Comparison of ENCODE assay signal across 26 mouse cellular contexts in genomic region chr17:71013105-71013504, GRCm38 (mm10). TPM values are rescaled to one million over a fixed set of nuclear protein-coding genes. Genes with fewer than 3 reads are reported as not detected.
DNase-seq lines count a peak whose midpoint lies in the region; ATAC-seq and TF ChIP-seq lines count a peak whose summit lies in the region.
"Had no signal": no experiment of that assay in that cellular context is flagged by ENCODE, and none has a peak within 500 bp of the region (broad histone marks: within the 10 kb centered on the region; RNA-seq: fewer than 3 reads in every experiment).

No protein-coding gene starts in this region.

- TF ChIP-seq POLR2A in cerebellum, adult 2 months (IDR thresholded peaks at IDR 0.05; ENCODE audit: borderline replicate concordance, insufficient read depth, low read length), result no peak

- no peak overlapping the region for H3K4me2 ChIP-seq in forebrain, embryonic 11.5 days (ENCODE audit: low read depth, low read length, severe bottlenecking)
- no peak overlapping the region for H3K4me2 ChIP-seq in forebrain, embryonic 14.5 days (ENCODE audit: low read length)
- no peak overlapping the region for H3K4me2 ChIP-seq in lung, embryonic 14.5 days
- H3K4me2 ChIP-seq in stomach, embryonic 16.5 days (ENCODE audit: low read depth, low read length), result peak overlapping the region; percentile 27; the same call in 1 of the 2 replicates
- no peak overlapping the region for H3K4me2 ChIP-seq in stomach, postnatal 0 days (replicated peaks; ENCODE audit: low read depth)
- no peak overlapping the region for H3K4me2 ChIP-seq in intestine, postnatal 0 days (replicated peaks; ENCODE audit: low read depth)
- H3K4me2 ChIP-seq: embryonic facial prominence, embryonic 12.5 days; embryonic facial prominence, embryonic 15.5 days; forebrain, embryonic 12.5 days; heart, embryonic 13.5 days; hindbrain, embryonic 12.5 days; hindbrain, embryonic 15.5 days had no signal

- TF ChIP-seq EP300 in stomach, postnatal 0 days (optimal IDR thresholded peaks at IDR 0.05), result no peak

- no peaks in the 10 kb centered on the region for H3K4me1 ChIP-seq in forebrain, embryonic 11.5 days (replicated peaks; ENCODE audit: control insufficient read depth, insufficient read depth, low read length)
- H3K4me1 ChIP-seq in forebrain, embryonic 14.5 days (ENCODE audit: control insufficient read depth, insufficient read depth, low read length), result no peaks in the 10 kb centered on the region
- no peaks in the 10 kb centered on the region for H3K4me1 ChIP-seq in lung, embryonic 14.5 days (ENCODE audit: insufficient read depth)
- H3K4me1 ChIP-seq in stomach, embryonic 16.5 days (ENCODE audit: control insufficient read depth, insufficient read depth, low read length), result no peaks in the 10 kb centered on the region
- H3K4me1 ChIP-seq in stomach, postnatal 0 days (replicated peaks; ENCODE audit: control insufficient read depth, insufficient read depth), result no peaks in the 10 kb centered on the region
- no peaks in the 10 kb centered on the region for H3K4me1 ChIP-seq in intestine, postnatal 0 days (replicated peaks; ENCODE audit: control insufficient read depth, insufficient read depth, low read length)
- H3K4me1 ChIP-seq in cerebellum, adult 2 months (ENCODE audit: control insufficient read depth, insufficient read depth, low read length), result 0 out of 2 replicates have a peak, but pooled peaks cover 2% of the 10 kb centered on the region
- H3K4me1 ChIP-seq: embryonic facial prominence, embryonic 12.5 days; embryonic facial prominence, embryonic 15.5 days; hindbrain, embryonic 12.5 days; hindbrain, embryonic 15.5 days had no signal

- ATAC-seq in forebrain, embryonic 11.5 days (replicated peaks; ENCODE audit: low FRiP score), result no peak
- no peak for ATAC-seq in forebrain, embryonic 14.5 days
- ATAC-seq in lung, embryonic 14.5 days (ENCODE audit: insufficient read depth), result no peak
- no peak for ATAC-seq in stomach, embryonic 16.5 days (ENCODE audit: insufficient read depth, low FRiP score)
- ATAC-seq in stomach, postnatal 0 days (ENCODE audit: low FRiP score, low TSS enrichment), result no peak
- ATAC-seq in intestine, postnatal 0 days, result peak; percentile 41; the same call in 1 of the 2 replicates
- ATAC-seq: forebrain, embryonic 16.5 days; Patski had no signal

- peak; percentile 39 for DNase-seq in forebrain, embryonic 11.5 days (ENCODE audit: low spot score)
- DNase-seq in forebrain, embryonic 14.5 days (ENCODE audit: low spot score), result no peak
- peak; percentile 4 for DNase-seq in lung, embryonic 14.5 days
- DNase-seq in lung, postnatal 4 days, result no peak
- DNase-seq in stomach, postnatal 0 days (ENCODE audit: low spot score), result no peak
- DNase-seq in cerebellum, adult 2 months, result no peak
- DNase-seq: adrenal gland, postnatal 10 days; adrenal gland, postnatal 36 days; cerebellum, adult 18-20 months; cerebellum, adult 9-11 months; cerebellum, postnatal 25 days; gastrocnemius, postnatal 25 days; heart, adult 2 months; heart, postnatal 14 days had no signal

- no peak overlapping the region for H3K4me3 ChIP-seq in forebrain, embryonic 11.5 days (ENCODE audit: low read depth, low read length)
- no peak overlapping the region for H3K4me3 ChIP-seq in forebrain, embryonic 14.5 days (ENCODE audit: low read depth, low read length)
- H3K4me3 ChIP-seq in lung, embryonic 14.5 days (ENCODE audit: low read depth, low read length), result no peak overlapping the region
- H3K4me3 ChIP-seq in stomach, embryonic 16.5 days (replicated peaks; ENCODE audit: low read length), result no peak overlapping the region
- no peak overlapping the region for H3K4me3 ChIP-seq in stomach, postnatal 0 days (ENCODE audit: low read depth, low read length)
- H3K4me3 ChIP-seq in intestine, postnatal 0 days (ENCODE audit: low read depth, low read length), result no peak overlapping the region
- H3K4me3 ChIP-seq in cerebellum, adult 2 months (replicated peaks; ENCODE audit: insufficient read depth, low read depth, low read length), result no peak overlapping the region
- H3K4me3 ChIP-seq: embryonic facial prominence, embryonic 12.5 days; embryonic facial prominence, embryonic 15.5 days; forebrain, embryonic 12.5 days; heart, adult 2 months; heart, embryonic 10.5 days; heart, embryonic 13.5 days; hindbrain, embryonic 12.5 days; hindbrain, embryonic 15.5 days had no signal

- H3K27me3 ChIP-seq in forebrain, embryonic 11.5 days (ENCODE audit: control insufficient read depth, insufficient read depth, low read length), result no peaks in the 10 kb centered on the region
- H3K27me3 ChIP-seq in forebrain, embryonic 14.5 days (replicated peaks; ENCODE audit: control insufficient read depth, insufficient read depth, low read length), result no peaks in the 10 kb centered on the region
- H3K27me3 ChIP-seq in lung, embryonic 14.5 days (ENCODE audit: insufficient read depth, low read length), result no peaks in the 10 kb centered on the region
- no peaks in the 10 kb centered on the region for H3K27me3 ChIP-seq in stomach, embryonic 16.5 days (ENCODE audit: control insufficient read depth, insufficient read depth, low read length)
- no peaks in the 10 kb centered on the region for H3K27me3 ChIP-seq in stomach, postnatal 0 days (ENCODE audit: control insufficient read depth, insufficient read depth, low read length)
- H3K27me3 ChIP-seq in intestine, postnatal 0 days (replicated peaks; ENCODE audit: control insufficient read depth, insufficient read depth, low read length), result no peaks in the 10 kb centered on the region
- H3K27me3 ChIP-seq in cerebellum, adult 2 months (ENCODE audit: control insufficient read depth, insufficient read depth, low read length), result no peaks in the 10 kb centered on the region
- H3K27me3 ChIP-seq: embryonic facial prominence, embryonic 12.5 days; embryonic facial prominence, embryonic 15.5 days; heart, embryonic 13.5 days; hindbrain, embryonic 12.5 days; hindbrain, embryonic 15.5 days; Patski had no signal

- H3K9ac ChIP-seq in forebrain, embryonic 11.5 days (ENCODE audit: low read length), result no peak overlapping the region
- no peak overlapping the region for H3K9ac ChIP-seq in forebrain, embryonic 14.5 days (ENCODE audit: low read length)
- H3K9ac ChIP-seq in lung, embryonic 14.5 days, result no peak overlapping the region
- H3K9ac ChIP-seq in stomach, embryonic 16.5 days (ENCODE audit: low read length), result no peak overlapping the region
- no peak overlapping the region for H3K9ac ChIP-seq in stomach, postnatal 0 days (ENCODE audit: low read length)
- H3K9ac ChIP-seq in intestine, postnatal 0 days (ENCODE audit: low read depth, low read length), result no peak overlapping the region
- H3K9ac ChIP-seq: embryonic facial prominence, embryonic 12.5 days; embryonic facial prominence, embryonic 15.5 days; forebrain, embryonic 12.5 days; heart, embryonic 13.5 days; hindbrain, embryonic 12.5 days; hindbrain, embryonic 15.5 days had no signal

- no peaks in the 10 kb centered on the region for H3K9me3 ChIP-seq in forebrain, embryonic 11.5 days (ENCODE audit: control insufficient read depth, low read length)
- H3K9me3 ChIP-seq in forebrain, embryonic 14.5 days (replicated peaks; ENCODE audit: control insufficient read depth, low read length), result no peaks in the 10 kb centered on the region
- no peaks in the 10 kb centered on the region for H3K9me3 ChIP-seq in lung, embryonic 14.5 days (ENCODE audit: low read depth, low read length)
- no peaks in the 10 kb centered on the region for H3K9me3 ChIP-seq in stomach, embryonic 16.5 days (replicated peaks; ENCODE audit: control insufficient read depth, low read length)
- H3K9me3 ChIP-seq in stomach, postnatal 0 days (ENCODE audit: control insufficient read depth, low read length), result no peaks in the 10 kb centered on the region
- H3K9me3 ChIP-seq in intestine, postnatal 0 days (ENCODE audit: control insufficient read depth), result no peaks in the 10 kb centered on the region
- H3K9me3 ChIP-seq: embryonic facial prominence, embryonic 12.5 days; embryonic facial prominence, embryonic 15.5 days; forebrain, embryonic 12.5 days; G1E; heart, embryonic 10.5 days; heart, embryonic 13.5 days; hindbrain, embryonic 12.5 days; hindbrain, embryonic 15.5 days had no signal

- H3K36me3 ChIP-seq in forebrain, embryonic 11.5 days (ENCODE audit: control insufficient read depth, insufficient read depth, low read length), result no peaks in the 10 kb centered on the region
- no peaks in the 10 kb centered on the region for H3K36me3 ChIP-seq in forebrain, embryonic 14.5 days (ENCODE audit: control insufficient read depth, insufficient read depth, low read length)
- no peaks in the 10 kb centered on the region for H3K36me3 ChIP-seq in lung, embryonic 14.5 days (ENCODE audit: insufficient read depth)
- H3K36me3 ChIP-seq in stomach, embryonic 16.5 days (ENCODE audit: control insufficient read depth, insufficient read depth, low read length), result no peaks in the 10 kb centered on the region
- no peaks in the 10 kb centered on the region for H3K36me3 ChIP-seq in stomach, postnatal 0 days (ENCODE audit: control insufficient read depth, insufficient read depth, low read length)
- no peaks in the 10 kb centered on the region for H3K36me3 ChIP-seq in intestine, postnatal 0 days (ENCODE audit: control insufficient read depth, insufficient read depth)
- H3K36me3 ChIP-seq: embryonic facial prominence, embryonic 12.5 days; embryonic facial prominence, embryonic 15.5 days; forebrain, embryonic 12.5 days; G1E; heart, embryonic 10.5 days; heart, embryonic 13.5 days; hindbrain, embryonic 12.5 days; hindbrain, embryonic 15.5 days had no signal

- WGBS in forebrain, embryonic 11.5 days, result 92% methylated on average over 6 of the region's 6 CpGs
- WGBS in forebrain, embryonic 14.5 days, result 90% methylated on average over 6 of the region's 6 CpGs
- WGBS in lung, embryonic 14.5 days, result 61% methylated on average over 6 of the region's 6 CpGs
- WGBS in stomach, embryonic 16.5 days, result 60% methylated on average over 6 of the region's 6 CpGs
- WGBS in stomach, postnatal 0 days, result 56% methylated on average over 6 of the region's 6 CpGs
- WGBS in intestine, postnatal 0 days, result 57% methylated on average over 6 of the region's 6 CpGs
- 91% methylated on average over 6 of the region's 6 CpGs for WGBS in cerebellum, adult 2 months

- H3K27ac ChIP-seq in forebrain, embryonic 11.5 days (ENCODE audit: low read depth, low read length), result no peak overlapping the region
- no peak overlapping the region for H3K27ac ChIP-seq in forebrain, embryonic 14.5 days (ENCODE audit: low read depth, low read length)
- H3K27ac ChIP-seq in lung, embryonic 14.5 days (ENCODE audit: low read depth), result no peak overlapping the region
- no peak overlapping the region for H3K27ac ChIP-seq in stomach, embryonic 16.5 days (ENCODE audit: low read length)
- H3K27ac ChIP-seq in stomach, postnatal 0 days (replicated peaks), result no peak overlapping the region
- no peak overlapping the region for H3K27ac ChIP-seq in intestine, postnatal 0 days (ENCODE audit: low read depth, low read length)
- H3K27ac ChIP-seq in cerebellum, adult 2 months (ENCODE audit: insufficient read depth, low read length), result no peak overlapping the region
- H3K27ac ChIP-seq: embryonic facial prominence, embryonic 12.5 days; embryonic facial prominence, embryonic 15.5 days; forebrain, embryonic 12.5 days; heart, adult 2 months; heart, embryonic 10.5 days; heart, embryonic 13.5 days; hindbrain, embryonic 12.5 days; hindbrain, embryonic 15.5 days had no signal

- no peak for TF ChIP-seq CTCF in lung, embryonic 14.5 days (IDR thresholded peaks at IDR 0.05; ENCODE audit: low read depth)
- TF ChIP-seq CTCF in stomach, postnatal 0 days (IDR thresholded peaks at IDR 0.05; ENCODE audit: low read depth), result no peak
- no peak for TF ChIP-seq CTCF in intestine, postnatal 0 days (IDR thresholded peaks at IDR 0.05; ENCODE audit: low read depth)
- TF ChIP-seq CTCF in cerebellum, adult 2 months (IDR thresholded peaks at IDR 0.05; ENCODE audit: borderline replicate concordance, insufficient read depth, low read depth, low read length), result no peak

RNA-seq across cellular contexts. Expression of gene Myl12a, which starts 10.4 kb away (rescaled TPM):
- 372 and 395 TPM in 2 replicates for polyA plus RNA-seq in forebrain, embryonic 11.5 days (2014; fragmentation: Nextera tagmentation; extraction: Ambion mirVana)
- polyA plus RNA-seq in forebrain, embryonic 14.5 days (2014; fragmentation: Nextera tagmentation; extraction: Ambion mirVana), result 143 and 158 TPM in 2 replicates
- polyA plus RNA-seq in lung, embryonic 14.5 days (2014; fragmentation: Nextera tagmentation; extraction: Ambion mirVana), result 637 and 655 TPM in 2 replicates
- polyA plus RNA-seq in stomach, embryonic 16.5 days (2015; fragmentation: Nextera tagmentation; extraction: Ambion mirVana), result 524 and 584 TPM in 2 replicates
- polyA plus RNA-seq in stomach, postnatal 0 days (2015; fragmentation: Nextera tagmentation; extraction: Ambion mirVana), result 497 and 534 TPM in 2 replicates
- polyA plus RNA-seq in intestine, postnatal 0 days (2015; fragmentation: Nextera tagmentation; extraction: Ambion mirVana), result 396 and 417 TPM in 2 replicates
- polyA plus RNA-seq in cerebellum, adult 2 months (2012; rRNA removed), result 47.4 and 47.9 TPM in 2 replicates

RNA-seq across cellular contexts. Expression of gene Myom1, which starts 10.7 kb away (rescaled TPM):
- polyA plus RNA-seq in forebrain, embryonic 11.5 days (2014; fragmentation: Nextera tagmentation; extraction: Ambion mirVana), result 2.8 and 4.0 TPM in 2 replicates
- 0.82 and 1.0 TPM in 2 replicates for polyA plus RNA-seq in forebrain, embryonic 14.5 days (2014; fragmentation: Nextera tagmentation; extraction: Ambion mirVana)
- 5.7 and 7.6 TPM in 2 replicates for polyA plus RNA-seq in lung, embryonic 14.5 days (2014; fragmentation: Nextera tagmentation; extraction: Ambion mirVana)
- polyA plus RNA-seq in stomach, embryonic 16.5 days (2015; fragmentation: Nextera tagmentation; extraction: Ambion mirVana), result 15.7 and 21.1 TPM in 2 replicates
- polyA plus RNA-seq in stomach, postnatal 0 days (2015; fragmentation: Nextera tagmentation; extraction: Ambion mirVana), result 9.6 and 9.8 TPM in 2 replicates
- polyA plus RNA-seq in intestine, postnatal 0 days (2015; fragmentation: Nextera tagmentation; extraction: Ambion mirVana), result 8.9 and 12.4 TPM in 2 replicates
- polyA plus RNA-seq in cerebellum, adult 2 months (2012; rRNA removed), result 1.6 and 2.4 TPM in 2 replicates

Comparison
In these comparisons a context has a peak if more than half of its experiments do, and no peak if none do; other contexts are left out.
1. DNase-seq: peak in forebrain, embryonic 11.5 days (single experiment) and lung, embryonic 14.5 days (single experiment); none in forebrain, embryonic 14.5 days (single experiment), lung, postnatal 4 days (0 of 2), stomach, postnatal 0 days (single experiment) and cerebellum, adult 2 months (0 of 2).